34 mouse cellular contexts compared by ENCODE assay signal in the genomic region with DNA sequence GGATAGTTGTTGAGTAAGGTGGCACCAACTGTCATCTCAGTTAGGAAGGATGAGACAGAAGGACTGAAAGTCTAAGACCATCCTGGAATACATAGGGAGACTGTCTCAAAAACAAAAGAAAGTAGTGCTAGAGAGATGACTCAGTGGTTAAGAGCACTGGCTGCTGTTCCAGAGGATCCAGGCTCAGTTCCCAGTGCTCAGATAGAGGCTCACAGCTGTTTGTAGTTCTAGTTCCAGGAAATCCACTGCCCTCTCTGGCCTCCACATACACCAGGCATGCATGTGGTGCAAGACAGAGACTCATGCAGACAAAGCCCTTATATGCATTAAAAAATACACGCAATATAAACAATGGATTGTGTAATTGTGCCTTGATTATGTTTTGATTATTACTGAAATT.
"Had no signal": no experiment of that assay in that cellular context is flagged by ENCODE, and none has a peak within 500 bp of the region (broad histone marks: within the 10 kb centered on the region; RNA-seq: fewer than 3 reads in every experiment).

No protein-coding gene starts in this region.

- DNase-seq: heart, postnatal 10 days; heart, postnatal 14 days; heart, postnatal 36 days; kidney, adult 11 months; kidney, adult 18-20 months; kidney, adult 2 months; kidney, adult 8-10 months; kidney, adult 9 months; kidney, postnatal 14 days; kidney, postnatal 25 days; kidney, postnatal 36 days; kidney, postnatal 4 days; layer of hippocampus, adult 9-11 months; layer of hippocampus, postnatal 36 days had no signal

- ATAC-seq: hindbrain, embryonic 16.5 days; hindbrain, postnatal 0 days; inflammation-experienced regulatory T-cells, adult 6 months; intestine, embryonic 15.5 days; intestine, embryonic 16.5 days; intestine, postnatal 0 days had no signal

- H3K36me3 ChIP-seq: heart, embryonic 10.5 days; heart, embryonic 12.5 days; heart, embryonic 13.5 days; heart, embryonic 15.5 days; hindbrain, embryonic 10.5 days; hindbrain, embryonic 12.5 days; hindbrain, embryonic 13.5 days; hindbrain, embryonic 15.5 days; intestine, embryonic 15.5 days; kidney, embryonic 15.5 days had no signal

- H3K4me3 ChIP-seq: heart, embryonic 10.5 days; heart, embryonic 12.5 days; heart, embryonic 13.5 days; heart, embryonic 15.5 days; hindbrain, embryonic 10.5 days; hindbrain, embryonic 12.5 days; hindbrain, embryonic 13.5 days; hindbrain, embryonic 15.5 days; intestine, embryonic 15.5 days; kidney, embryonic 15.5 days; layer of hippocampus, adult 2 months; left cerebral cortex, adult 2 months had no signal

- H3K9me3 ChIP-seq: heart, embryonic 10.5 days; heart, embryonic 15.5 days; hindbrain, embryonic 13.5 days; hindbrain, embryonic 15.5 days; intestine, embryonic 15.5 days; kidney, embryonic 15.5 days had no signal

- H3K9ac ChIP-seq: heart, embryonic 12.5 days; heart, embryonic 13.5 days; heart, embryonic 15.5 days; hindbrain, embryonic 12.5 days; hindbrain, embryonic 13.5 days; hindbrain, embryonic 14.5 days; hindbrain, embryonic 15.5 days; intestine, embryonic 15.5 days; kidney, embryonic 15.5 days had no signal

- H3K27me3 ChIP-seq: heart, embryonic 12.5 days; heart, embryonic 13.5 days; heart, embryonic 15.5 days; hindbrain, embryonic 12.5 days; hindbrain, embryonic 13.5 days; hindbrain, embryonic 15.5 days; intestine, embryonic 15.5 days; kidney, embryonic 15.5 days had no signal

- H3K4me2 ChIP-seq: heart, embryonic 11.5 days; heart, embryonic 12.5 days; heart, embryonic 13.5 days; heart, embryonic 15.5 days; hindbrain, embryonic 12.5 days; hindbrain, embryonic 13.5 days; hindbrain, embryonic 14.5 days; hindbrain, embryonic 15.5 days; intestine, embryonic 15.5 days; kidney, embryonic 15.5 days had no signal

- H3K4me1 ChIP-seq: heart, embryonic 10.5 days; heart, embryonic 12.5 days; heart, embryonic 13.5 days; hindbrain, embryonic 12.5 days; hindbrain, embryonic 13.5 days; hindbrain, embryonic 15.5 days; intestine, embryonic 15.5 days had no signal

- H3K27ac ChIP-seq: heart, embryonic 10.5 days; heart, embryonic 13.5 days; heart, embryonic 15.5 days; hindbrain, embryonic 10.5 days; hindbrain, embryonic 12.5 days; hindbrain, embryonic 13.5 days; hindbrain, embryonic 14.5 days; hindbrain, embryonic 15.5 days; hindbrain, postnatal 0 days; intestine, embryonic 15.5 days; kidney, embryonic 15.5 days; kidney, postnatal 0 days; layer of hippocampus, adult 2 months; left cerebral cortex, adult 2 months had no signal
